Mouse (Mus musculus): Measurements from ENCODE around the gene Wfdc12.

- TF ChIP-seq CTCF (IDR thresholded peaks at IDR 0.05; ENCODE audit: borderline replicate concordance, control insufficient read depth, extremely low read depth, insufficient read depth, low read length, poor library complexity) (no peak), POLR2A (IDR thresholded peaks at IDR 0.05; ENCODE audit: control insufficient read depth, extremely low read depth, insufficient read depth, low read length, poor library complexity) (no peak)
Measured at GRCm38 (mm10) chr2:164154007-164154406, 36.4 kb downstream of the Wfdc12 start.
